Comparison of ENCODE assay signal across 14 mouse cellular contexts in the genomic region with DNA sequence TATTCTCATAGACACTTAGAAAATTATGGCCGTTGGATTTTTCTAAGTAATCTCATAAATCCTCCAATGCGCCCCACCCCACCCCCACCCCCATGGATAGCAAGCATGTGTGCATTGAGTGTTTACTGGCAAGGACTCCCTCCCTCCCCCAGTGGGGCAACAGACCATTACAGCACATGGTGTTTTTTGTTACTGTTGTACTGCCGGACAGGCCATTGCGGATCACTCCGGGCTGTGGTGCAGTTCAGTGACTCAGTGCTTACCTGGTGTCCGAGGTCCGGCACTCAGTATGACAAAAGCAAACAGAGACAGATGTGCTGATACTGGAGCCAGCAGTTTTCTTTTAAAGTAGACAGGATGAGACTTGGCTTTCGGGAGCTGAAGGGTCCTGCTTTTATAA. TPM values are rescaled to one million over a fixed set of nuclear protein-coding genes. Genes with fewer than 3 reads are reported as not detected.
DNase-seq lines count a peak whose midpoint lies in the region; ATAC-seq and TF ChIP-seq lines count a peak whose summit lies in the region.
"Had no signal": no experiment of that assay in that cellular context is flagged by ENCODE, and none has a peak within 500 bp of the region (broad histone marks: within the 10 kb centered on the region; RNA-seq: fewer than 3 reads in every experiment).

No protein-coding gene starts in this region.

- DNase-seq in kidney, adult 2 months, result no peak
- peak; percentile 89 for DNase-seq in liver, adult 2 months (ENCODE audit: extremely low read depth, low read depth, low spot score)
- no peak for DNase-seq in forebrain, postnatal 0 days
- no peak for DNase-seq in kidney, adult 11 months
- DNase-seq: adrenal gland, postnatal 14 days; cerebellum, adult 9-11 months; kidney, adult 18-20 months had no signal

- 0 out of 2 replicates have a peak, but pooled peaks have one; percentile 29 for ATAC-seq in kidney, embryonic 15.5 days (replicated peaks; ENCODE audit: low FRiP score)
- peak; percentile 21 for ATAC-seq in intestine, embryonic 15.5 days
- no peak for ATAC-seq in forebrain, postnatal 0 days
- ATAC-seq: forebrain, embryonic 14.5 days; midbrain, embryonic 15.5 days had no signal

- H3K9ac ChIP-seq in kidney, embryonic 15.5 days, result no peak overlapping the region
- no peak overlapping the region for H3K9ac ChIP-seq in intestine, embryonic 15.5 days
- no peak overlapping the region for H3K9ac ChIP-seq in liver, adult 2 months (ENCODE audit: low read depth, low read length)
- H3K9ac ChIP-seq in forebrain, postnatal 0 days, result no peak overlapping the region
- H3K9ac ChIP-seq: midbrain, embryonic 15.5 days had no signal

- no peak for TF ChIP-seq CTCF in kidney, adult 2 months (conservative IDR thresholded peaks at IDR 0.05; ENCODE audit: insufficient read depth, insufficient read length, low read depth, low read length)
- TF ChIP-seq CTCF in liver, adult 2 months (IDR thresholded peaks at IDR 0.05; ENCODE audit: low read depth, low read length), result no peak
- TF ChIP-seq CTCF in small intestine, adult 2 months (IDR thresholded peaks at IDR 0.05; ENCODE audit: extremely low read depth, insufficient read length, insufficient replicate concordance, low read depth, low read length), result no peak
- no peak for TF ChIP-seq CTCF in forebrain, postnatal 0 days (IDR thresholded peaks at IDR 0.05; ENCODE audit: low read depth)

- H3K9me3 ChIP-seq in kidney, embryonic 15.5 days (replicated peaks), result no peaks in the 10 kb centered on the region
- H3K9me3 ChIP-seq in intestine, embryonic 15.5 days, result no peaks in the 10 kb centered on the region
- no peaks in the 10 kb centered on the region for H3K9me3 ChIP-seq in forebrain, postnatal 0 days (ENCODE audit: low read length)
- H3K9me3 ChIP-seq: midbrain, embryonic 15.5 days had no signal

- no peak overlapping the region for H3K4me3 ChIP-seq in kidney, embryonic 15.5 days (replicated peaks)
- no peak overlapping the region for H3K4me3 ChIP-seq in kidney, adult 2 months (ENCODE audit: insufficient read depth, low read depth, low read length)
- H3K4me3 ChIP-seq in intestine, embryonic 15.5 days (replicated peaks), result no peak overlapping the region
- H3K4me3 ChIP-seq in liver, adult 2 months (ENCODE audit: insufficient read depth, low read depth, low read length), result no peak overlapping the region
- H3K4me3 ChIP-seq in small intestine, adult 2 months (ENCODE audit: low read depth, low read length), result no peak overlapping the region
- no peak overlapping the region for H3K4me3 ChIP-seq in forebrain, postnatal 0 days (ENCODE audit: low read depth, low read length)
- H3K4me3 ChIP-seq: left cerebral cortex, adult 2 months; midbrain, embryonic 15.5 days had no signal

- peaks cover 50% of the 10 kb centered on the region; the same call in 1 of the 2 replicates for H3K79me2 ChIP-seq in liver, adult 2 months (ENCODE audit: control insufficient read depth, insufficient read depth, low read length)

- 55% methylated on average over 8 of the region's 8 CpGs for WGBS in kidney, embryonic 15.5 days
- WGBS in kidney, adult 2 months, result 44% methylated on average over 8 of the region's 8 CpGs
- 37% methylated on average over 8 of the region's 8 CpGs for WGBS in intestine, embryonic 15.5 days
- 18% methylated on average over 8 of the region's 8 CpGs for WGBS in liver, adult 2 months
- 61% methylated on average over 8 of the region's 8 CpGs for WGBS in small intestine, adult 2 months
- 89% methylated on average over 8 of the region's 8 CpGs for WGBS in forebrain, postnatal 0 days

- H3K4me1 ChIP-seq in kidney, embryonic 15.5 days, result peaks cover 22% of the 10 kb centered on the region
- H3K4me1 ChIP-seq in kidney, adult 2 months (ENCODE audit: control insufficient read depth, insufficient read depth, low read length), result peaks cover 2% of the 10 kb centered on the region; the same call in 1 of the 2 replicates
- H3K4me1 ChIP-seq in intestine, embryonic 15.5 days (replicated peaks), result peaks cover 14% of the 10 kb centered on the region; the same call in 1 of the 2 replicates
- peaks cover 20% of the 10 kb centered on the region for H3K4me1 ChIP-seq in liver, adult 2 months (ENCODE audit: control insufficient read depth, insufficient read depth, low read length)
- peaks cover 11% of the 10 kb centered on the region; the same call in 1 of the 2 replicates for H3K4me1 ChIP-seq in small intestine, adult 2 months (ENCODE audit: control insufficient read depth, insufficient read depth, insufficient read length, low read length)
- no peaks in the 10 kb centered on the region for H3K4me1 ChIP-seq in forebrain, postnatal 0 days (ENCODE audit: insufficient read depth)
- H3K4me1 ChIP-seq: midbrain, embryonic 15.5 days had no signal

- no peak overlapping the region for H3K27ac ChIP-seq in kidney, embryonic 15.5 days
- no peak overlapping the region for H3K27ac ChIP-seq in kidney, adult 2 months (ENCODE audit: insufficient read depth, low read depth, low read length)
- H3K27ac ChIP-seq in intestine, embryonic 15.5 days, result 0 out of 2 replicates have a peak overlapping the region, but pooled peaks have one; percentile 11
- H3K27ac ChIP-seq in liver, adult 2 months (replicated peaks; ENCODE audit: insufficient read depth, low read depth, low read length), result peak overlapping the region; percentile 70
- peak overlapping the region; percentile 24; the same call in 1 of the 2 replicates for H3K27ac ChIP-seq in small intestine, adult 2 months (ENCODE audit: insufficient read depth, low read depth, low read length)
- H3K27ac ChIP-seq in forebrain, postnatal 0 days (ENCODE audit: low read depth, low read length), result no peak overlapping the region
- H3K27ac ChIP-seq: left cerebral cortex, adult 2 months; midbrain, embryonic 15.5 days had no signal

- TF ChIP-seq POLR2A in kidney, adult 2 months (IDR thresholded peaks at IDR 0.05; ENCODE audit: low read depth, low read length), result no peak
- TF ChIP-seq POLR2A in liver, adult 2 months (IDR thresholded peaks at IDR 0.05; ENCODE audit: extremely low read depth, insufficient read depth, low read length), result no peak
- no peak for TF ChIP-seq POLR2A in small intestine, adult 2 months (IDR thresholded peaks at IDR 0.05; ENCODE audit: low read depth, low read length)

- H3K36me3 ChIP-seq in kidney, embryonic 15.5 days, result peaks cover 21% of the 10 kb centered on the region
- no peaks in the 10 kb centered on the region for H3K36me3 ChIP-seq in kidney, adult 2 months (ENCODE audit: control insufficient read depth, insufficient read depth, low read length)
- 0 out of 2 replicates have a peak, but pooled peaks cover 5% of the 10 kb centered on the region for H3K36me3 ChIP-seq in intestine, embryonic 15.5 days
- H3K36me3 ChIP-seq in liver, adult 2 months (ENCODE audit: control insufficient read depth, insufficient read depth, low read length), result peaks cover 14% of the 10 kb centered on the region
- H3K36me3 ChIP-seq in small intestine, adult 2 months (ENCODE audit: control insufficient read depth, insufficient read depth, low read length), result peaks cover 18% of the 10 kb centered on the region
- H3K36me3 ChIP-seq in forebrain, postnatal 0 days (ENCODE audit: insufficient read depth), result no peaks in the 10 kb centered on the region
- H3K36me3 ChIP-seq: midbrain, embryonic 15.5 days had no signal

- no peaks in the 10 kb centered on the region for H3K27me3 ChIP-seq in kidney, embryonic 15.5 days
- H3K27me3 ChIP-seq in kidney, adult 2 months (replicated peaks; ENCODE audit: control insufficient read depth, insufficient read depth, low read length), result no peaks in the 10 kb centered on the region
- no peaks in the 10 kb centered on the region for H3K27me3 ChIP-seq in intestine, embryonic 15.5 days (replicated peaks)
- H3K27me3 ChIP-seq in liver, adult 2 months (ENCODE audit: control insufficient read depth, insufficient read depth, low read length), result no peaks in the 10 kb centered on the region
- H3K27me3 ChIP-seq in small intestine, adult 2 months (ENCODE audit: control insufficient read depth, insufficient read depth, low read length), result no peaks in the 10 kb centered on the region
- H3K27me3 ChIP-seq in forebrain, postnatal 0 days (ENCODE audit: insufficient read depth, low read length), result no peaks in the 10 kb centered on the region
- H3K27me3 ChIP-seq: midbrain, embryonic 15.5 days had no signal

- H3K4me2 ChIP-seq in kidney, embryonic 15.5 days, result no peak overlapping the region
- H3K4me2 ChIP-seq in intestine, embryonic 15.5 days (replicated peaks), result no peak overlapping the region; the same call in 1 of the 2 replicates
- H3K4me2 ChIP-seq in forebrain, postnatal 0 days (ENCODE audit: low read depth), result no peak overlapping the region
- H3K4me2 ChIP-seq: heart, embryonic 11.5 days; midbrain, embryonic 15.5 days had no signal

RNA-seq across cellular contexts. Expression of gene Fgd6, which starts 13.3 kb away (rescaled TPM):
- polyA plus RNA-seq in kidney, embryonic 15.5 days (2015; fragmentation: Nextera tagmentation; extraction: Ambion mirVana), result 3.0 and 3.3 TPM in 2 replicates
- polyA plus RNA-seq in kidney, adult 2 months (2012; rRNA removed), result 2.3 TPM in 2 replicates
- 3.1 and 3.4 TPM in 2 replicates for polyA plus RNA-seq in intestine, embryonic 15.5 days (2015; fragmentation: Nextera tagmentation; extraction: Ambion mirVana)
- 17.2 and 17.8 TPM in 2 replicates for total RNA-seq in liver, adult 2 months (2014; rRNA removed)
- polyA plus RNA-seq in liver, adult 2 months (2012; rRNA removed), result 4.2 and 4.7 TPM in 2 replicates
- polyA plus RNA-seq in small intestine, adult 2 months (2012; rRNA removed), result 2.2 and 3.7 TPM in 2 replicates
- 2.2 and 3.6 TPM in 2 replicates for total RNA-seq in forebrain, postnatal 0 days (2014; rRNA removed)
- 0.63 and 1.5 TPM in 2 replicates for polyA plus RNA-seq in forebrain, postnatal 0 days (2015; fragmentation: Nextera tagmentation; extraction: Ambion mirVana)

RNA-seq across cellular contexts. Expression of gene Vezt, which starts 13.5 kb away (rescaled TPM):
- 23.6 TPM in 2 replicates for polyA plus RNA-seq in kidney, embryonic 15.5 days (2015; fragmentation: Nextera tagmentation; extraction: Ambion mirVana)
- 11.2 and 12.2 TPM in 2 replicates for polyA plus RNA-seq in kidney, adult 2 months (2012; rRNA removed)
- polyA plus RNA-seq in intestine, embryonic 15.5 days (2015; fragmentation: Nextera tagmentation; extraction: Ambion mirVana), result 18.6 and 20.1 TPM in 2 replicates
- 9.2 and 11.7 TPM in 2 replicates for total RNA-seq in liver, adult 2 months (2014; rRNA removed)
- polyA plus RNA-seq in liver, adult 2 months (2012; rRNA removed), result 6.4 and 6.5 TPM in 2 replicates
- 3.2 and 5.5 TPM in 2 replicates for polyA plus RNA-seq in small intestine, adult 2 months (2012; rRNA removed)
- 65.9 and 66.0 TPM in 2 replicates for total RNA-seq in forebrain, postnatal 0 days (2014; rRNA removed)
- 37.5 and 40.1 TPM in 2 replicates for polyA plus RNA-seq in forebrain, postnatal 0 days (2015; fragmentation: Nextera tagmentation; extraction: Ambion mirVana)

Comparison
In these comparisons a context has a peak if more than half of its experiments do, and no peak if none do; other contexts are left out.
1. H3K27ac ChIP-seq: peak in intestine, embryonic 15.5 days (single experiment), liver, adult 2 months (single experiment) and small intestine, adult 2 months (single experiment); none in kidney, embryonic 15.5 days (single experiment), kidney, adult 2 months (single experiment) and forebrain, postnatal 0 days (single experiment).